Mouse (Mus musculus) stomach, embryonic 15.5 days (tissue): ENCODE results near the gene Hspa1b. TPM values are rescaled to one million over a fixed set of nuclear protein-coding genes. Genes with fewer than 3 reads are reported as not detected.
"Not testable (repeated sequence)": the region's sequence is repeated elsewhere in the genome, so short reads cannot be mapped to it uniquely, and the experiment has no call there.

ENCODE experiments used
- ATAC-seq: fragments of 200-750 bp; cut with Nextera tagmentation; 2 replicates; pipeline ENCODE4 v1.8.0; 2017; ENCODE audit warnings: low read depth, moderate number of reproducible peaks, moderate TSS enrichment; ENCODE audit not compliant: insufficient read depth, low FRiP score
- H3K27ac ChIP-seq: fragments of 300-500 bp; sonication (generic); 2 replicates; pipeline ENCODE4 v1.5.1; 2015; ENCODE audit warnings: mild to moderate bottlenecking, inconsistent platforms
- H3K27me3 ChIP-seq: fragments of 300-500 bp; sonication (generic); replicated peaks from 2 replicates; pipeline ENCODE4 v1.6.1; 2015; ENCODE audit warnings: inconsistent platforms
- H3K36me3 ChIP-seq: fragments of 300-500 bp; sonication (generic); 2 replicates; pipeline ENCODE4 v1.6.1; 2015; ENCODE audit warnings: inconsistent platforms
- H3K4me1 ChIP-seq: fragments of 300-500 bp; sonication (generic); 2 replicates; pipeline ENCODE4 v1.6.1; 2015; ENCODE audit warnings: inconsistent platforms
- H3K4me2 ChIP-seq: fragments of 300-500 bp; sonication (generic); 2 replicates; pipeline ENCODE4 v1.6.1; 2015; ENCODE audit warnings: mild to moderate bottlenecking, inconsistent platforms
- H3K4me3 ChIP-seq: fragments of 300-500 bp; sonication (generic); replicated peaks from 2 replicates; pipeline ENCODE4 v1.5.1; 2015; ENCODE audit warnings: inconsistent platforms
- H3K9ac ChIP-seq: fragments of 300-500 bp; sonication (generic); 2 replicates; pipeline ENCODE4 v1.6.1; 2015; ENCODE audit warnings: inconsistent platforms
- H3K9me3 ChIP-seq: fragments of 300-500 bp; sonication (generic); 2 replicates; pipeline ENCODE4 v1.6.1; 2016; ENCODE audit warnings: inconsistent platforms
- WGBS: fragments of 180-500 bp; shearing (Covaris S2); methylation state at CpG from one replicate; pipeline ENCODE4 v1.1.7; 2015; 5-methylcytosine and 5-hydroxymethylcytosine counted together
- polyA plus RNA-seq: library from polyadenylated mRNA; unstranded; fragments of >200 nt; fragmentation: Nextera tagmentation; extraction: Ambion mirVana; gene quantifications from 2 replicates; pipeline ENCODE4 v1.2.1, GENCODE M21; 2015

The Hspa1b gene
- polyA plus RNA-seq, 1 experiment from 2014 or later: 0.90 TPM

- Histone ChIP-seq H3K36me3 (no peaks in the 10 kb centered on the region), H3K4me3 (no peak overlapping the region), H3K27ac (no peak overlapping the region), H3K4me2 (no peak overlapping the region), H3K4me1 (peaks cover 13% of the 10 kb centered on the region), H3K9me3 (no peaks in the 10 kb centered on the region), H3K27me3 (no peaks in the 10 kb centered on the region), H3K9ac (no peak overlapping the region)
- WGBS: 89% methylated on average over 4 of the region's 4 CpGs
- ATAC-seq: no peak
Observed at GRCm38 (mm10) chr17:34979631-34980030, 20.6 kb upstream of the Hspa1b start.

GRCm38 (mm10) chr17:34978239-34978638 is 19.2 kb upstream of the Hspa1b start:
- peaks cover 11% of the 10 kb centered on the region for H3K4me1 ChIP-seq
- no peaks in the 10 kb centered on the region for H3K27me3 ChIP-seq
- no peak for ATAC-seq
- no peak overlapping the region for H3K4me3 ChIP-seq
- H3K36me3 ChIP-seq: no peaks in the 10 kb centered on the region
- no peaks in the 10 kb centered on the region for H3K9me3 ChIP-seq
- H3K4me2 ChIP-seq: no peak overlapping the region
- H3K9ac ChIP-seq: no peak overlapping the region
- H3K27ac ChIP-seq: no peak overlapping the region
- WGBS: 85% methylated on average over 27 of the region's 27 CpGs

GRCm38 (mm10) chr17:34977000-34977399 is 18.0 kb upstream of the Hspa1b start:
- Histone ChIP-seq H3K9me3 (no peaks in the 10 kb centered on the region), H3K27me3 (no peaks in the 10 kb centered on the region), H3K4me1 (peaks cover 8% of the 10 kb centered on the region), H3K27ac (no peak overlapping the region), H3K4me3 (no peak overlapping the region), H3K4me2 (no peak overlapping the region), H3K36me3 (no peaks in the 10 kb centered on the region), H3K9ac (no peak overlapping the region)
- 92% methylated on average over 20 of the region's 20 CpGs for WGBS
- no peak for ATAC-seq

GRCm38 (mm10) chr17:34975581-34976492 is 16.8 kb upstream of the Hspa1b start:
- no peaks in the 10 kb centered on the region for H3K27me3 ChIP-seq
- no peak overlapping the region for H3K4me3 ChIP-seq
- H3K9me3 ChIP-seq: no peaks in the 10 kb centered on the region
- H3K27ac ChIP-seq: no peak overlapping the region
- H3K9ac ChIP-seq: no peak overlapping the region
- peaks cover 6% of the 10 kb centered on the region for H3K4me1 ChIP-seq
- no peak for ATAC-seq
- H3K4me2 ChIP-seq: no peak overlapping the region
- no peaks in the 10 kb centered on the region for H3K36me3 ChIP-seq
- WGBS: 74% methylated on average over 3 of the region's 3 CpGs

GRCm38 (mm10) chr17:34972069-34972749 is 13.2 kb upstream of the Hspa1b start, which contains the start of the genes Hspa1a and Hspa1l:
TSS of gene Hspa1a (minus strand) at chr17:34972156.
TSS of gene Hspa1l (plus strand) at chr17:34972703.
- Histone ChIP-seq H3K27me3 (peaks cover 17% of the 10 kb centered on the region), H3K27ac (0 out of 2 replicates have a peak within 1 kb of the TSS, but pooled peaks have one; percentile 40), H3K4me2 (peak within 1 kb of the TSS; percentile 72), H3K4me3 (peak within 1 kb of the TSS; percentile 39)
- ATAC-seq: peak; percentile 95
- WGBS: 1% methylated on average over 31 of the region's 33 CpGs
- not testable (repeated sequence) for H3K9me3 ChIP-seq, H3K9ac ChIP-seq, H3K36me3 ChIP-seq, H3K4me1 ChIP-seq

- not testable (repeated sequence) for H3K9ac ChIP-seq, H3K36me3 ChIP-seq, H3K9me3 ChIP-seq, H3K27ac ChIP-seq, H3K4me1 ChIP-seq
- 4% methylated on average over 28 of the region's 43 CpGs for WGBS
- Histone ChIP-seq H3K27me3 (peaks cover 17% of the 10 kb centered on the region), H3K4me3 (peak overlapping the region; percentile 39), H3K4me2 (peak overlapping the region; percentile 72)
- 0 out of 2 replicates have a peak, but pooled peaks have one; percentile 5 for ATAC-seq
Observed at GRCm38 (mm10) chr17:34971694-34972068, 12.6 kb upstream of the Hspa1b start.

- H3K4me3 ChIP-seq, H3K4me1 ChIP-seq, H3K9ac ChIP-seq, H3K36me3 ChIP-seq, H3K27ac ChIP-seq, ATAC-seq, H3K9me3 ChIP-seq, H3K4me2 ChIP-seq: not testable (repeated sequence)
- 41% methylated on average over 15 of the region's 37 CpGs for WGBS
- peaks cover 17% of the 10 kb centered on the region for H3K27me3 ChIP-seq
Observed at GRCm38 (mm10) chr17:34970850-34971249, 11.8 kb upstream of the Hspa1b start.

- H3K9ac ChIP-seq, H3K4me3 ChIP-seq, ATAC-seq, H3K36me3 ChIP-seq, H3K27ac ChIP-seq, H3K4me2 ChIP-seq, H3K4me1 ChIP-seq, H3K9me3 ChIP-seq: not testable (repeated sequence)
- H3K27me3 ChIP-seq: peaks cover 17% of the 10 kb centered on the region
- WGBS: 57% methylated on average over 7 of the region's 11 CpGs
Observed at GRCm38 (mm10) chr17:34969822-34970221, 10.8 kb upstream of the Hspa1b start, which contains the start of gene Gm20481. TSS of gene Gm20481 (plus strand) at chr17:34969912.

- Histone ChIP-seq H3K27me3 (peaks cover 17% of the 10 kb centered on the region), H3K36me3 (no peaks in the 10 kb centered on the region), H3K9me3 (no peaks in the 10 kb centered on the region), H3K27ac (peak overlapping the region; percentile 27; the same call in 1 of the 2 replicates), H3K4me1 (0 out of 2 replicates have a peak, but pooled peaks cover 6% of the 10 kb centered on the region), H3K4me3 (no peak overlapping the region), H3K9ac (no peak overlapping the region), H3K4me2 (no peak overlapping the region)
- WGBS: 58% methylated on average over 5 of the region's 5 CpGs
- ATAC-seq: no peak
Observed at GRCm38 (mm10) chr17:34965627-34966026, 6.6 kb upstream of the Hspa1b start.

- no peak overlapping the region for H3K9ac ChIP-seq
- H3K9me3 ChIP-seq: no peaks in the 10 kb centered on the region
- H3K4me1 ChIP-seq: peaks cover 13% of the 10 kb centered on the region; the same call in 1 of the 2 replicates
- H3K27ac ChIP-seq: peak overlapping the region; percentile 27
- H3K27me3 ChIP-seq: peaks cover 15% of the 10 kb centered on the region
- ATAC-seq: no peak
- no peak overlapping the region for H3K4me2 ChIP-seq
- WGBS: 28% methylated on average over 1 of the region's 1 CpGs
- no peak overlapping the region for H3K4me3 ChIP-seq
- no peaks in the 10 kb centered on the region for H3K36me3 ChIP-seq
Observed at GRCm38 (mm10) chr17:34964640-34965049, 5.6 kb upstream of the Hspa1b start.

GRCm38 (mm10) chr17:34962841-34963240 is 3.8 kb upstream of the Hspa1b start:
- ATAC-seq: no peak
- no peak overlapping the region for H3K4me2 ChIP-seq
- peak overlapping the region; percentile 40; the same call in 1 of the 2 replicates for H3K27ac ChIP-seq
- peaks cover 13% of the 10 kb centered on the region; the same call in 1 of the 2 replicates for H3K4me1 ChIP-seq
- no peak overlapping the region for H3K9ac ChIP-seq
- H3K9me3 ChIP-seq: no peaks in the 10 kb centered on the region
- no peaks in the 10 kb centered on the region for H3K36me3 ChIP-seq
- peaks cover 3% of the 10 kb centered on the region for H3K27me3 ChIP-seq
- WGBS: 58% methylated on average over 1 of the region's 1 CpGs
- no peak overlapping the region for H3K4me3 ChIP-seq

- Histone ChIP-seq H3K36me3 (no peaks in the 10 kb centered on the region), H3K27me3 (no peaks in the 10 kb centered on the region), H3K9me3 (no peaks in the 10 kb centered on the region), H3K4me1 (peaks cover 13% of the 10 kb centered on the region; the same call in 1 of the 2 replicates), H3K9ac (no peak overlapping the region), H3K4me3 (no peak overlapping the region), H3K4me2 (no peak overlapping the region), H3K27ac (peak overlapping the region; percentile 71; the same call in 1 of the 2 replicates)
- no peak for ATAC-seq
- WGBS: 36% methylated on average over 3 of the region's 3 CpGs
Observed at GRCm38 (mm10) chr17:34962125-34962524, 3.1 kb upstream of the Hspa1b start.
